Mouse (Mus musculus) MEL (cell line): ENCODE measurements around the gene Jak3.

Experiments
- CTCF ChIP-seq, 3 experiments: IDR thresholded peaks in 2 of 3; conservative IDR thresholded peaks in 1 of 3; 2 replicates each; pipeline ENCODE4 v1.5.1; 2011 to 2012; ENCODE audit warnings: low read length in 3 of 3, low read depth in 2 of 3, mild to moderate bottlenecking in 2 of 3, improper control_type of control experiment in 1 of 3, inconsistent platforms in 1 of 3, mixed read lengths in 1 of 3, moderate library complexity in 1 of 3; ENCODE audit not compliant: control insufficient read depth in 1 of 3, insufficient read depth in 1 of 3, poor library complexity in 1 of 3, severe bottlenecking in 1 of 3
- EP300 ChIP-seq, 2 experiments: IDR thresholded peaks; 2 replicates each; pipeline ENCODE4 v1.6.1; 2011; ENCODE audit warnings: improper control_type of control experiment in 2 of 2, low read length in 2 of 2, low read depth in 1 of 2, mild to moderate bottlenecking in 1 of 2
- GATA1 ChIP-seq: IDR thresholded peaks from 2 replicates; pipeline ENCODE4 v1.6.1; 2011; ENCODE audit warnings: low read depth, low read length, improper control_type of control experiment
- HCFC1 ChIP-seq: IDR thresholded peaks from 2 replicates; pipeline ENCODE4 v1.6.1; 2012; ENCODE audit warnings: low read depth, mild to moderate bottlenecking, inconsistent platforms, low read length, improper control_type of control experiment, moderate library complexity
- KAT2A ChIP-seq: conservative IDR thresholded peaks from 2 replicates; pipeline ENCODE4 v1.6.1; 2012; ENCODE audit warnings: low read depth, low read length, improper control_type of control experiment, inconsistent platforms
- MAFK ChIP-seq: IDR thresholded peaks from 2 replicates; pipeline ENCODE4 v1.6.1; 2011; ENCODE audit warnings: low read depth, mild to moderate bottlenecking, low read length, improper control_type of control experiment, borderline replicate concordance
- MXI1 ChIP-seq: IDR thresholded peaks from 2 replicates; pipeline ENCODE4 v1.6.1; 2011; ENCODE audit warnings: mild to moderate bottlenecking, low read depth, low read length, improper control_type of control experiment
- MYB ChIP-seq: IDR thresholded peaks from 2 replicates; pipeline ENCODE4 v1.6.1; 2011; ENCODE audit warnings: mild to moderate bottlenecking, low read depth, low read length, improper control_type of control experiment
- MYC ChIP-seq: IDR thresholded peaks from 2 replicates; pipeline ENCODE4 v1.6.1; 2011; ENCODE audit warnings: low read depth, mild to moderate bottlenecking, low read length, improper control_type of control experiment, moderate library complexity
- NRF1 ChIP-seq: IDR thresholded peaks from 2 replicates; pipeline ENCODE4 v1.6.1; 2014; ENCODE audit warnings: low read depth, mild to moderate bottlenecking, inconsistent platforms, low read length, improper control_type of control experiment, moderate library complexity; ENCODE audit not compliant: poor library complexity, insufficient read depth, severe bottlenecking
- POLR2A ChIP-seq, 2 experiments: IDR thresholded peaks; 2 replicates each; pipeline ENCODE4 v1.6.1; 2011 to 2012; ENCODE audit warnings: low read length in 2 of 2, mild to moderate bottlenecking in 2 of 2, control low read depth in 1 of 2, improper control_type of control experiment in 1 of 2, low read depth in 1 of 2, moderate library complexity in 1 of 2; ENCODE audit not compliant: control insufficient read depth in 1 of 2, insufficient read depth in 1 of 2, poor library complexity in 1 of 2
- POLR2AphosphoS2 ChIP-seq: IDR thresholded peaks from 2 replicates; pipeline ENCODE4 v1.6.1; 2011; ENCODE audit warnings: low read length, improper control_type of control experiment
- ZC3H11A ChIP-seq: IDR thresholded peaks from 2 replicates; pipeline ENCODE4 v1.6.1; 2012; ENCODE audit warnings: low read depth, mild to moderate bottlenecking, inconsistent platforms, low read length, improper control_type of control experiment
- ZKSCAN1 ChIP-seq: IDR thresholded peaks from 2 replicates; pipeline ENCODE4 v1.6.1; 2012; ENCODE audit warnings: low read depth, mild to moderate bottlenecking, inconsistent platforms, low read length, improper control_type of control experiment, moderate library complexity

GRCm38 (mm10) chr8:71711574-71711973, 35.5 kb downstream of the Jak3 start:
- TF ChIP-seq MYB, result no peak
- no peak for TF ChIP-seq POLR2A (IDR thresholded peaks at IDR 0.05; ENCODE audit: control insufficient read depth in 1 of 2, insufficient read depth in 1 of 2, low read depth in 1 of 2, low read length in 2 of 2, poor library complexity in 1 of 2)
- TF ChIP-seq POLR2AphosphoS2, result no peak
- TF ChIP-seq HCFC1, result no peak
- no peak for TF ChIP-seq MAFK
- TF ChIP-seq NRF1, result no peak
- no peak for TF ChIP-seq CTCF (IDR thresholded peaks at IDR 0.05 in 2 of 3, conservative IDR thresholded peaks at IDR 0.05 in 1 of 3; ENCODE audit: control insufficient read depth in 1 of 3, insufficient read depth in 1 of 3, low read depth in 2 of 3, low read length in 3 of 3, poor library complexity in 1 of 3, severe bottlenecking in 1 of 3)
- no peak for TF ChIP-seq MXI1
- TF ChIP-seq ZKSCAN1, result no peak
- TF ChIP-seq GATA1, result no peak
- TF ChIP-seq KAT2A, result no peak
- TF ChIP-seq ZC3H11A, result no peak
- TF ChIP-seq EP300 (IDR thresholded peaks at IDR 0.05; ENCODE audit: low read depth in 1 of 2, low read length in 2 of 2), result no peak
- TF ChIP-seq MYC, result no peak
